Mouse (Mus musculus) kidney, adult 9 months (tissue): Measurements from ENCODE around the gene Stoml1.
"Not testable (repeated sequence)": the region's sequence is repeated elsewhere in the genome, so short reads cannot be mapped to it uniquely, and the experiment has no call there.

Experiments used
- DNase-seq: peaks from one replicate; pipeline ENCODE4 v3.0.0; 2022

The Stoml1 gene

GRCm38 (mm10) chr9:58241780-58242485 lies 11.0 kb upstream of the Stoml1 start:
- DNase-seq = peak; percentile 46

- no peak for DNase-seq
Measured at GRCm38 (mm10) chr9:58242696-58243095, 10.3 kb upstream of the Stoml1 start.

GRCm38 (mm10) chr9:58243696-58244095 lies 9.3 kb upstream of the Stoml1 start:
- no peak for DNase-seq

GRCm38 (mm10) chr9:58246083-58246591 lies 6.8 kb upstream of the Stoml1 start:
- DNase-seq = no peak

- peak; percentile 82 for DNase-seq
Measured at GRCm38 (mm10) chr9:58247064-58247759, 5.8 kb upstream of the Stoml1 start.

- no peak for DNase-seq
Measured at GRCm38 (mm10) chr9:58248746-58249413, 4.1 kb upstream of the Stoml1 start.

- peak; percentile 86 for DNase-seq
Measured at GRCm38 (mm10) chr9:58249592-58250192, 3.3 kb upstream of the Stoml1 start, which contains the start of gene Pml. TSS of gene Pml (minus strand) at chr9:58249786.

GRCm38 (mm10) chr9:58250322-58250721 lies 2.6 kb upstream of the Stoml1 start:
- no peak for DNase-seq

GRCm38 (mm10) chr9:58250730-58251129 lies 2.2 kb upstream of the Stoml1 start:
- not testable (repeated sequence) for DNase-seq

GRCm38 (mm10) chr9:58253805-58254122 lies 800 bp downstream of the Stoml1 start:
- not testable (repeated sequence) for DNase-seq

GRCm38 (mm10) chr9:58255105-58255504 lies 2.1 kb downstream of the Stoml1 start:
- DNase-seq = no peak

GRCm38 (mm10) chr9:58255704-58256685 lies 3.0 kb downstream of the Stoml1 start:
- DNase-seq = no peak

GRCm38 (mm10) chr9:58262507-58262906 lies 9.5 kb downstream of the Stoml1 start:
- no peak for DNase-seq

GRCm38 (mm10) chr9:58265368-58265767 lies 12.4 kb downstream of the Stoml1 start:
- no peak for DNase-seq

- no peak for DNase-seq
Measured at GRCm38 (mm10) chr9:58266571-58267011, 13.6 kb downstream of the Stoml1 start.

GRCm38 (mm10) chr9:58267046-58267445 lies 14.1 kb downstream of the Stoml1 start:
- no peak for DNase-seq

GRCm38 (mm10) chr9:58268384-58269313 lies 15.7 kb downstream of the Stoml1 start:
- DNase-seq = peak; percentile 72

- no peak for DNase-seq
Measured at GRCm38 (mm10) chr9:58270081-58270480, 17.1 kb downstream of the Stoml1 start.

GRCm38 (mm10) chr9:58271109-58271508 lies 18.1 kb downstream of the Stoml1 start:
- no peak for DNase-seq

GRCm38 (mm10) chr9:58271551-58271950 lies 18.6 kb downstream of the Stoml1 start:
- not testable (repeated sequence) for DNase-seq

GRCm38 (mm10) chr9:58272068-58272541 lies 19.1 kb downstream of the Stoml1 start:
- DNase-seq = no peak
